Mouse (Mus musculus): ENCODE measurements around the gene Eif2ak1. TPM values are rescaled to one million over a fixed set of nuclear protein-coding genes. Genes with fewer than 3 reads are reported as not detected.
"Not testable (repeated sequence)": the region's sequence is repeated elsewhere in the genome, so short reads cannot be mapped to it uniquely, and the experiment has no call there.

Gene Eif2ak1
- 41.1 TPM for polyA plus RNA-seq (2021)

DNA sequence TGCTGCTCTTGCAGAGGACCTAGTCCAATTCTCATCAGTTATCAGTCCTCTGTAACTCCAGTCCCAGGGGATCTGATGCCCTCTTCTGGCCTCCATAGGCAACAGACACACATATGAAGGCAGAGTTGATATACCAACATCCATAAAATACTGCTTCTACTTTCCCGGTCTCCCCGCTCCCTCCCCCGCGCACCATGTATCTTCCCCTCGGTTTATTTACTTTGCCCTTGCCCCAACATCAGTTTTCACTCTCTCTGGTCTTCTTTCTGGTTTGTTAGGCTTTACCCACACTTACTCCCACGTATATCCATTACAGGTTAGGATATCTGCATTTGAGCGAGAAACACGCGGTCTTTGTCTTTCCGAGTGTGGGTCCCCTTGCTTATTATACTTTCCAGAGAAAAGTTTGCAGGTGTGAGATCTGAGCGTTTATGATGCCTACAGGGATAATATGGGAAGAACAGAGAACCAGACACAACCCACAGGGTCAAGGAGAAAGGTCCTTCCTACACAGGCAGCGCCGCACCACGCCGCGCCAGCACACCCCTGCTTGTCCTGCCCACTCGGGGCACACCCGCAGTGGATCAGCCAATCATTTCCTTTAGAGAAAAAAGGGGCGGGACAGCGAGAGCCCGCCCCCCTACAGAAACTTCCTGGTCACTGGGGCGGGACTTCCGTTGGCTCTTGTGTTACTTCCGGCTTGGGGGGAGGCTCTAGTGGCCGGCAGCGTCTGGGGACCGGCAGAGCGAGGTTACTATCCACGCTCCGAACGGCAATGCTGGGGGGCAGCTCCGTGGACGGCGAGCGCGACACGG is at the start of gene Eif2ak1:
Gene Eif2ak1, plus strand, starts transcription at position 673 of the 815 bp plus-strand sequence.
- CTCF ChIA-PET, result interaction anchor here (1.3 kb wide), 1 partner anchor 10 kb away, joined by 3 read pairs; no protein-coding TSS in a partner anchor
- H3K27me3 ChIP-seq, result no peaks in the 10 kb centered on the region
- DNase-seq (ENCODE audit: low read depth, low spot score), result peak; percentile 59
- ATAC-seq, result peak; percentile 98
- TF ChIP-seq CTCF (IDR thresholded peaks at IDR 0.05), result peak; percentile 81
- in situ Hi-C loops (cut with MboI; ENCODE audit: low pct_unique_long_range_greater_than_20kb), result no loop called here
- POLR2A ChIA-PET, result interaction anchor here (1.0 to 1.4 kb wide), 3 partner anchors 54 to 85 kb away, joined by 3 to 6 read pairs (median 4); partner anchors contain the start of gene Usp42

DNA sequence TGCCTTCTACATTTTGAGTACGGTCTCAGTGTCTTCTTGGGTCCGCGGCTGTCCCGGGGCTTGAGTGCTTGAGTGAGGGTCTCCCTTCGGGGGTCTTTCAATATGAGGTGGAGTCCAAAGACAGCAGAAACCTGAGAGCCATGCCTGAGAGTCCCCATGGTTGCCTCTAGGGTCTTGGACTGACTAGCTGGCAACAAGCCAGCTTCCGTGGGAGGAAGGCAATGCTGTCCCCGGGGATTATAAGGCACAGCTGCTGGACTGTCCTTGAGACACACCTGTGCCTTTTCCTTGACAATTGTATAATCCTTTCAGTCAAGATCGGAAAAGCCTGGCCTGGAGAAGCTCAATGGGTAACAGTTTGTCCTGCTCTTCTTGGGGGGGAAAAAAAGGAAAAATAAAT is 35.6 kb upstream of the Eif2ak1 start:
- ATAC-seq (no peak), DNase-seq (ENCODE audit: low read depth, low spot score) (no peak)
- CTCF ChIA-PET, result interaction anchor here (1.2 kb wide), 1 partner anchor 22 kb away, joined by 3 read pairs; no protein-coding TSS in a partner anchor
- peaks cover 31% of the 10 kb centered on the region for H3K27me3 ChIP-seq
- POLR2A ChIA-PET, result no interaction called here
- TF ChIP-seq CTCF (IDR thresholded peaks at IDR 0.05), result no peak
- in situ Hi-C loops (cut with MboI; ENCODE audit: low pct_unique_long_range_greater_than_20kb), result no loop called here

DNA sequence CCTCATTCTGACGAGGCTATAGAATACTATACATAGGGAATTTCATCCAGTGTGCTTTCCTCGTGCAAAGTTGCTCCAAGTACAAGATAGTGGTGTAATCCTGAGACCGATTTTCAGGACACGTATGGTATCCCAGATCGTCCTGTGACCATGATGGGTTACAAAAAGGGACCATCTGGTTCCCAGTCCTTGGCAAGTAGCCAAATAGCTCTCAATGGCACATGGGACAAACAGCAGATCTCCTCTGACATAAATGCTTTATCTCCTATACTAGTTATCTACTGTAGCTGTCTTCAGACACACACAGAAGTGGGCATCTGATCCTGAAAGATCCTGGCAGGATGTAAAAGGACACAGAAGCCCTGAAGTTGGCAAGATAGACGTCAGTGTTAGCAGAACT is 32.2 kb upstream of the Eif2ak1 start:
- CTCF ChIA-PET, result no interaction called here
- TF ChIP-seq CTCF (IDR thresholded peaks at IDR 0.05), result no peak
- ATAC-seq, result no peak

DNA sequence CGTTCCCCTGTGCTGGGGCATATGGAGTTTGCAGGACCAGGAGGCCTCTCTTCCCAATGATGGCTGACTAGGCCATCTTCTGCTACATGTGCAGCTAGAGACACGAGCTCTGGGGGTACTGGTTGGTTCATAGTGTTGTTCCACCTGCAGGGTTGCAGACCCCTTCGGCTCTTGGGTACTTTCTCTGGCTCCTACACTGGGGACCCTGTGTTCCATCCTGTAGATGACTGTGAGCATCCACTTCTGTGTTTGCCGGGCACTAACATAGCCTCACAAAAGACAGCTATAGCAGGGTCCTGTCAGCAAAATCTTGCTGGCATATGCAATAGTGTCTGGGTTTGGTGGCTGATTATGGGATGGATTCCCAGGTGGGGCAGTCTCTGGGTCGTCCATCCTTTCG is 16.4 kb upstream of the Eif2ak1 start:
- CTCF ChIA-PET, result not testable (repeated sequence)

More for the DNA sequence above, 32.2 kb upstream of the Eif2ak1 start:
- in situ Hi-C loops (cut with MboI; ENCODE audit: low pct_unique_long_range_greater_than_20kb), result no loop called here
- POLR2A ChIA-PET, result no interaction called here
- H3K27me3 ChIP-seq, result peaks cover 31% of the 10 kb centered on the region
- no peak for DNase-seq (ENCODE audit: low read depth, low spot score)

DNA sequence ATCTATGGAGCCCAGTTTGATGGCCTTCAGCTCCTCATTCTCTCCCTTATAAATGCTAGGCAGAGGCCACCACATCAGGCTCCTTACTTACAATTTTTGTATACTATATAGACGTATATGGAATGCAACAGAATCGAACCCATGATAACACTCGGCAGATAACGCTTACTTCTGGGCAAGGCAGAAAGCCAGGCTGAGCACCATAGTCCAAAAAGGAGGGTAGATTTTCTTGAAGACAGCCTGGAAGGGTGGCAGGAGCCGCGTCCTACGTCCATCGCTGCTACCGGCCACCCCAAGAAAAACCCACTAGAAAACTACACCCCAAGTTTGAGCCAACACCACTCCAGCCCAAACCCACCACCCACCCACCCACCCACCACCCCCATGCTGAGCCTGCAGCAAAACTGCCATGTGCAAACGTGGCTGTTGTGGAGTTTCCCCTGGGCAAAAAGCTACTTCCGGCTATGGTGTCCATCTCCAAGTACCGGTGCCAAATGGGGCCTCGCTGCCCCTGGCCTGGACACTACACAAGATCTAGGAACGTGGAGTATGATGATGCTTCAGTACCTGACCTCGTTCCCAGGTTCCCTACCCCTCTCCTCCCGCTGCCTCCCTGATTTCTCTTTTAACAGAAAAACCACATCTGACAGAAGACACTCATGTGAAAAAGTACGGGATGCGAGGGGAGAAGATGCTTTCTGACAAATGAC is 13.4 kb upstream of the Eif2ak1 start:
- TF ChIP-seq CTCF (IDR thresholded peaks at IDR 0.05), result no peak
- DNase-seq (ENCODE audit: low read depth, low spot score), result no peak
- ATAC-seq, result no peak
- POLR2A ChIA-PET, result no interaction called here
- in situ Hi-C loops (cut with MboI; ENCODE audit: low pct_unique_long_range_greater_than_20kb), result no loop called here
- H3K27me3 ChIP-seq, result peaks cover 10% of the 10 kb centered on the region
- CTCF ChIA-PET, result no interaction called here

More for the DNA sequence above, 16.4 kb upstream of the Eif2ak1 start:
- ATAC-seq; in situ Hi-C loops (cut with MboI; ENCODE audit: low pct_unique_long_range_greater_than_20kb); DNase-seq (ENCODE audit: low read depth, low spot score); POLR2A ChIA-PET; H3K27me3 ChIP-seq: not testable (repeated sequence)

DNA sequence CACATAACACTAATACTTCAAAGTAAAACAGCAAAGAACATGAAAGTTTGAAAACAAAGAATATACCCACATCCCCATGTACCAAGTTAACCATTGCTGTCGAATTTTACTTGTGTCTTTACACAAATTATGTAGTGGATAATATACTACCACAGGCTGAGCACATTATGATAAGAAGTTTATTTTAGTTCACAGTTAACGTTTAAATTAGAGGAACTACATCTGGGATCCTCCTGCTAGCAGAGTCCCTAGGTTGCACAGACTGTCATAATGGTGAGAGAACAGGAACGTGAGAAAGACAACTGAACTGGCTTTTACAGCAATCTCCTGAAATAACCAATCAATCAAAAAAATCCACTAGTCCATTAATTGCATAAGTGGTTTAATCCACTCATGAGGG is 10.3 kb upstream of the Eif2ak1 start:
- DNase-seq (ENCODE audit: low read depth, low spot score) (no peak), ATAC-seq (no peak)
- CTCF ChIA-PET, result interaction anchor here (0.6 kb wide), 1 partner anchor 11 kb away, joined by 3 read pairs; the partner anchor contains the start of gene Eif2ak1
- TF ChIP-seq CTCF (IDR thresholded peaks at IDR 0.05), result no peak
- in situ Hi-C loops (cut with MboI; ENCODE audit: low pct_unique_long_range_greater_than_20kb), result no loop called here
- peaks cover 14% of the 10 kb centered on the region for H3K27me3 ChIP-seq
- POLR2A ChIA-PET, result no interaction called here

DNA sequence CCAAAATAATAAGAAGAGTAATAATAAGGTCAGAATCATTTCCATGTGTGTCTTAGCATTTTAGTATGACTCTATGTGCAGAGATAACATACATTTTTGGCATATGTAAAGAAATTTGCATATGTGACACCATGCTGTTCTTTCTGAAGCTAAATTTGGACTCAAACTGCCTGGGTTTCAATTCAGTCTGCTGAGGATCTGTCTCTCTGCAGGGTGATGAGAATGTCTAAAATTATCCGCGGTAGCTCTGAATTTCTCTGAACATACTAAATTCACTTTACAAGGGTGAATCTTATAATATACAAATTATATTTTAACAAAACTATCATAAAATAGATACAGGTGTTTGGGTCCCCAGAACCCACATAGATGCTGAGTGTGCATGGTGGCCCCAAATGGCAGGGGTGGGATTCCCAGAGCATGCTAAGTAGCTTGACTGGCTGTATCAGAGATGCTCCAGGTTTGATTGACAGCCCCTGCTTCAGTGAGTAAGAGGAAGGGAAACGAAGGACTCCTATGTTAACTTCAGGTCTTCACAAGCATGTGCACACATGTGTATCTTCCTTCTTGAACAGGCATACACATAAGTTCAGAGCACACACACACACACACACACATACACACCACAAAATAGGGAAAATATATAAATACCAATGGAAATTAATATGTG is 8.0 kb upstream of the Eif2ak1 start:
- ATAC-seq, result no peak
- ChIA-PET CTCF (interaction anchor here (0.8 to 1.2 kb wide), 2 partner anchors 46 to 49 kb away, joined by 3 read pairs; no protein-coding TSS in a partner anchor), POLR2A (no interaction called here)
- no peak for DNase-seq (ENCODE audit: low read depth, low spot score)
- TF ChIP-seq CTCF (IDR thresholded peaks at IDR 0.05), result no peak
- peaks cover 14% of the 10 kb centered on the region for H3K27me3 ChIP-seq
- in situ Hi-C loops (cut with MboI; ENCODE audit: low pct_unique_long_range_greater_than_20kb), result no loop called here

DNA sequence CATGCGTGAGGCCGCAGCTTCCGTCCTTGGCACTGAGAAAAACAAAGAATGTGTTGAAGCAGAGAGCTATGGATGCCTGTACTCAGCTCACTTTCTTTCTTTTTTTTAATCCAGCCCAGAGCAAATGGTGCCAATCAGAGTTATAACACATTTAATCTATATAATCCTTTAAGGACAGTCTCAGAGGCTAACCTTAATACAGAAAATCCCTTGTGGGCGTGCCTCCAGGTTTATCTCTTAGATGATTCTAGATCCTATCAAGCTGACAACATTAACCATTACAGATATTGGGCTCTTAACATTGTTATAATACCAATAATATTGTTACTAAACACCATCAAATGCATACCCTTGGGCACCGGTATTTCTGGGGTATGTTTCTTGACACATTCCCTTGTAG is 5.9 kb upstream of the Eif2ak1 start:
- in situ Hi-C loops (cut with MboI; ENCODE audit: low pct_unique_long_range_greater_than_20kb), result no loop called here
- POLR2A ChIA-PET, result no interaction called here
- ATAC-seq (no peak), DNase-seq (ENCODE audit: low read depth, low spot score) (no peak)
- no peak for TF ChIP-seq CTCF (IDR thresholded peaks at IDR 0.05)
- CTCF ChIA-PET, result no interaction called here
- peaks cover 6% of the 10 kb centered on the region for H3K27me3 ChIP-seq

DNA sequence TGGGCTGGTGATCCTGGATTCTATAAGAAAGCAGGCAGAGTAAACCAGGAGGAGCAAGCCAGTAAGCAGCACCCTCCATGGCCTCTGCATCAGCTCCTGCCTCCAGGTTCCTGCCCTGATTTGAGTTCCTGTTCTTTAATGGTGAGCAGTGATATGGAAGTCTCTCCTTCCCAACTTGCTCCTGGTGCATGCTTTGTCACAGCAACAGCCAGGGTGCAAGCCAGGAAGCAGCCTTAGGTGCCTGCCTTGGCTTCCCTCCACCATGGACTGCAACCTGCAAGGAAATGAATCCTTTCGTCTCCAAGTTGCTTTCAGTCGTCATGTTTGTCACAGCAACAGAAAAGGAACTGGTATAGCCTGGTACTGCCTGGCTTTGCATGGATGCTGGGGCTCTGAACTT is 3.0 kb upstream of the Eif2ak1 start:
- ATAC-seq, result no peak
- H3K27me3 ChIP-seq, result peaks cover 3% of the 10 kb centered on the region
- CTCF ChIA-PET, result no interaction called here
- DNase-seq (ENCODE audit: low read depth, low spot score), result no peak
- no peak for TF ChIP-seq CTCF (IDR thresholded peaks at IDR 0.05)
- POLR2A ChIA-PET, result no interaction called here
- in situ Hi-C loops (cut with MboI; ENCODE audit: low pct_unique_long_range_greater_than_20kb), result no loop called here

DNA sequence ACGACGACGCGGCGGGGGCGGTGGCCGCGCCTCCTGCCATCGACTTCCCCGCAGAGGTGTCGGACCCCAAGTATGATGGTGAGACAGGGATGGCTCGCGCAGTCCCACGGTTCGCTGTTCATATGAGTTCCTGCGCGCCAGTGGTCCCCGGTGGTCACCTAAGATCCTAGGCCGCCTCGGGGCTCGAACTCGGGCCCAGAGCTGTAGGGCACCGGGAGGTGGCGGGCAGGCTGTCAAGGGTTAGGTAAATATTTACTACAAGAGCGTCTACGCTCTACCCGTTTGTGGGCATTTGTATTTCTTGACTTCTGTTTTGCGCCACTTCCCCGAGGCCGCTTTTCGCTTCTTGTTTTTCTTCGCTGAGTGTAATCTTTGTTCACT is 333 bp downstream of the Eif2ak1 start:
- ATAC-seq, result peak; percentile 11
- TF ChIP-seq CTCF (IDR thresholded peaks at IDR 0.05), result no peak
- in situ Hi-C loops (cut with MboI; ENCODE audit: low pct_unique_long_range_greater_than_20kb), result no loop called here
- ChIA-PET CTCF (interaction anchor here (1.3 kb wide), 1 partner anchor 11 kb away, joined by 3 read pairs; no protein-coding TSS in a partner anchor), POLR2A (interaction anchor here (0.7 to 1.4 kb wide), 4 partner anchors 54 to 86 kb away, joined by 3 to 6 read pairs (median 4); partner anchors contain the start of gene Usp42)
- no peaks in the 10 kb centered on the region for H3K27me3 ChIP-seq
- DNase-seq (ENCODE audit: low read depth, low spot score), result no peak
